Mouse (Mus musculus): ENCODE data around the gene Hgf.

The Hgf gene

GRCm38 (mm10) chr5:16553304-16554047 lies at the start of gene Hgf:
Gene Hgf (plus strand): TSS chr5:16553495.
- no peak for DNase-seq (ENCODE audit: low spot score in 2 of 2)

DNA sequence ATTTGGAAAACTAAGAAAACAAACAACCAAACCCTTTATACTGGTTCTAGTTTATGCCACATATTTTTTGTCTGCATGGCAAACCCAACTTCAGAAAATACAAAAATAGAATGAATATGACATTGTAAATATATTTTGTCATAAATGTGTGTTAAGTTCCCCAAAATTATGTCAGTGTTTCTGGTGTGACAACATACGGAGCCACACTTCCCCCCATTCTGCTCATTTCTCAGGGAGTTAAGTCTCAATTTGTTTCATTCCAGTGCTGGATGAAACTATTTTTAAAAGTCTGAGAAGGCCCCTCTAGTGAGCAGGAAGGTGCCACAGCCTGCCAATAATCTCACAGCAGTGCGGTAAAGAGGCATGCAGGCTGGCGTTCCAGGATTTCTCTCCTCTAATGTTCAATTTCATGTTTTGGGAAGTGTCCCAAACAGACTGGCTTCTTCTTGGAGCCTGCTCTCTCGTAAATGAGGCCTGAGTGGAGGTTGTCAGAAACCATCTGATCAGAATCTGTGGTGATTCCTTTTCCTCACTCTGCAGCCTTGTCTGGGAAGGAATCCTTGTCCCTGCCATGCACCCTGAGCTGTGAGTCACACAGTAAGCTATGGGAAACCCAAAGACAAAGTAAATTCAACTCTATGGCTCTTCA lies 46.5 kb upstream of the Hgf start:
- DNase-seq (ENCODE audit: low spot score in 2 of 2): no peak

GRCm38 (mm10) chr5:16531619-16532277 lies 21.5 kb upstream of the Hgf start:
- no peak for DNase-seq (ENCODE audit: low spot score in 2 of 2)

DNA sequence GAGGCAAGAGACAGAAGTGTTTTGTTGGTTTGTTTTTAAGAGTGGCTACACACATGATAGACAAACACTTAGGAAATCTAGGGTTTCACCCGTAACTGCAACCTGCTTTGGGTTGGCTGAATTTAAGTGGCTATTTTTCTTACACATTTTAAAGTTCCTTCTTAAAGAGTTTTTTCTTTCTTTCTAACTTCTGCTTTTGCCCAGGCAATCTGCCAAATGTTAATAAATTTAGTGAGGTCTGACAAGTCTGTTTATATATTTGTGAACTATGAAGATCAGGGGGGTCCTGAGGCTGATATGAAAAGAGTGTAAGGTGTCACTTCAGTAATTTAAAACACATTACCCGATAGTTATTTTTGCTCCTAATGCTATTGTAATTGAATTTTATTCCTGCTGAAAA lies 15.2 kb upstream of the Hgf start:
- no peak for DNase-seq (ENCODE audit: low spot score in 2 of 2)

DNA sequence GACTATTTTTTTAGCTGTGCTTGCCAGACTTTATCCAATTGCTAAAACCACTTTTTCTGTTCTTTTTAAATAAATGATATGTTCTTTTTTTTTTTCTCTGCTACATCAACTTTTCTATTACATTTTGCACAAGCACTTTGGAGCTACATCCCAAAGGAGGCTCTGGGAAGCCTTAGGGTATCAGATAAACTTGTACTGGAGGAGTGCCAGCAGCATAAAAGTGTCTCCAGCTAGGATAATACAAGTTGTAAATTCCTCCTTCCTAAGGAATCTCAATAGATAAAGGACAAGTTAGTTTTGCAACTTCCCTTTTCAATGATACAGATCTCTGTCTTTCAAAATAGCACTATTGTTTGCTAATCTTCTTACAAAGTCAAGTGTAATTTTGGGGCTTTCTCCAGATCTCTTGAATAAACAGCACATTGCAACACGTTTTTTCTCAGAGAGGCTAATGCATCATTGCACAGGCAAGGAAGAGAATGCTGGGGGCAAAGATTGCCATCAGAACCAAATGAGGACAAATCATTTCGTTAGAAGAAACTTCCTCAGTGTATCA lies 11.7 kb upstream of the Hgf start:
- DNase-seq (ENCODE audit: low spot score in 2 of 2): no peak

GRCm38 (mm10) chr5:16547490-16547889 lies 5.8 kb upstream of the Hgf start:
- no peak for DNase-seq (ENCODE audit: low spot score in 2 of 2)

DNA sequence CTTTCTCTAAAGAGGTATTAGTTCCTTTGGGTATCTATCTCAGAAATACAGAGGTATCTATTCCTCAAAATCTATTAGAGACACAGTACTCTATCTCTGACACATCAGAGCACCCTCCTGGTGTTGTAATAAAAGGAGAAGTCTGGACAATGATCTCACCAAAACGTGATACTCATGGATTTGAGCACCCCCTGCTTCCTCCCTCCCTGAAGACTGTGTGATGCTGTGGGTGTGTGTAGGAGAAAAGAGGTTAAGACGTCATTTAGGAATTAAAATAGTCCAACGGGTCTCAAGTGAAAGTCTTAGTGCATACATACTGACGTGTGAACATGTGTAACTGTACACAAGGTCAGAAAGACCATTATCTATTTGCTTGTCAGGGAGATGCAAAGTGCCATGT lies 648 bp upstream of the Hgf start:
- DNase-seq (ENCODE audit: low spot score in 2 of 2): no peak

GRCm38 (mm10) chr5:16560247-16560646 lies 7.0 kb downstream of the Hgf start:
- DNase-seq (ENCODE audit: low spot score in 2 of 2): no peak

DNA sequence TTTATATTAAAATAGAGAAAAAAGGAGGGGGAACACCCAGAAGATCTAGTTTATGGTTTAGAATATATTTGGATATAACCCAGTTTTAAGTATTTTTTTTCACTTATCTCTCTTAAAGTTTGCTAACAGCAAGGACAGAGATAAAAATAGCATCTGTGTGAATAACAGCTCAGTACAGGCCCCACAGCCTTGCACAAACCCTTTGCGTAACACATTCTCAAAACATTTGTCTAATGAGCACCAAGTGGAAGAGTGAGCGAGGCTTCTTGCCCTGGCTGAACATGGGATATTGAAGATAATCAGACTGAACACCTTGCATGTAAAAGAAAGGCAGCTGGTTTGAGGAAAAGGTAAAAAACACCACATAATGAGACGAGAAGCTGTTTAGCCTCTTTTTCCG lies 15.7 kb downstream of the Hgf start:
- no peak for DNase-seq (ENCODE audit: low spot score in 2 of 2)

DNA sequence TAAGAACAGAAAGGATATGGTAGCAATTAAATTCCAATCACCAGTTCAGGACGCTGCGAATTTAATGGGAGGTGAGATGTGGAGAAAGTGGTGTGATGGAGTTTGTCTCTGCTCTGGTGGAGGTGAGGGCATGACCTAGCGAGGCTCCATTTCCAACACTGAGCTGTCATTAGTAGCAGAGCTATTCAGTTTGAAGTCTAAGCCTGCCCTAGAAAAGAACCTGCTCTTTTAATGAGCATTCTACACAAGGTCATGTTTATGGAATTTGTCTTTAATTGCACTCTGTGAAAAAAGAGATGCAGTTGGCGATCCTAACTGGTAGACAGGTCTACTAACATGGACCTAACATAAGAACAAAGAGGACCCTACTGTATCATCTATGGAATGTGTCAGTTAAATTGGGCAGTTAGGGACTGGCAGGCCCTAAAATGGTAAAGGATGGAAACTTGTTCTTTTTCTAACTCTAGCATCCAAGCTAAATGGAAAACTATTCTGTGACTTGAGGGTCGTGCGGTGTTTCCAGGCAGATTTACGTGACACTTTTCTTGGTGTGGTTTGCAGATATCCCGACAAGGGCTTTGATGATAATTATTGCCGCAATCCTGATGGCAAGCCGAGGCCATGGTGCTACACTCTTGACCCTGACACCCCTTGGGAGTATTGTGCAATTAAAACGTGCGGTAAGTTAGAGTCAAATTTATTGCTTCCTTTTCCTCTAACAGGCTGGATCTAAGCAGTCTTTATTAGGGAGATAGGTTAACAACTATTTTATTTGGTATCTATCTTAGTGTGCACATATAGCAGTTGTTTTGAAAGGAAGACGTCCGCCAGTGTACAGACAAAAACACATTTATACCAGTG lies 24.8 kb downstream of the Hgf start:
- DNase-seq (ENCODE audit: low spot score in 2 of 2): no peak

GRCm38 (mm10) chr5:16595699-16596098 lies 42.4 kb downstream of the Hgf start:
- DNase-seq (ENCODE audit: low spot score in 2 of 2): no peak

GRCm38 (mm10) chr5:16597996-16598395 lies 44.7 kb downstream of the Hgf start:
- DNase-seq (ENCODE audit: low spot score in 2 of 2): no peak

GRCm38 (mm10) chr5:16601463-16601862 lies 48.2 kb downstream of the Hgf start:
- DNase-seq (ENCODE audit: low spot score in 2 of 2): no peak

- DNase-seq (ENCODE audit: low spot score in 2 of 2): no peak
These were observed 79.7 kb downstream of the Hgf start for GRCm38 (mm10) chr5:16632996-16633395.

- DNase-seq (ENCODE audit: low spot score in 2 of 2): no peak
These were observed 93.1 kb downstream of the Hgf start for GRCm38 (mm10) chr5:16646417-16646816.

DNA sequence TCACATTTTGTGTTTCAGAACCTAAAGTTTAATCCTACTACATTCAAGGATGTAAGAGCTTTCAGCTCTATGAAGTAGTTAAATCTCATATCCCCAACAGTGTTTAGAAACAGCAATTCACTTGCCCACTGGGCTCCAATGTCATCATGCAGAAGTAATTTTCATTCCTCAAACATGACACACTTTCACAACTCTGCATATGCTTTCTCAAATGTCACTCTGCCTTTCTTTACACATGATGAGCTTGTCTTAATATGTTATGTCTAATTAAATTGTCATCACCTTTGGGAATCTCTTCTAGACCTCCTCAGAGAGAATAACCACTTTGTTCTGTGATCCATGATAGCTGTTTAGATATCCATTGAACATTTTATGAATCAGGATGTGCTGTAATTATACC lies 94.4 kb downstream of the Hgf start:
- no peak for DNase-seq (ENCODE audit: low spot score in 2 of 2)

GRCm38 (mm10) chr5:16650240-16650639 lies 96.9 kb downstream of the Hgf start:
- no peak for DNase-seq (ENCODE audit: low spot score in 2 of 2)

- no peak for DNase-seq (ENCODE audit: low spot score in 2 of 2)
These were observed 100.7 kb downstream of the Hgf start for GRCm38 (mm10) chr5:16654022-16654421.

Measured in spleen, postnatal 36 days (tissue).